Mouse (Mus musculus) brain, embryonic 14.5 days (tissue): ENCODE results near the gene Mllt10. TPM values are rescaled to one million over a fixed set of nuclear protein-coding genes. Genes with fewer than 3 reads are reported as not detected.
A peak's percentile ranks its signal among the peaks of the same experiment; 100 is the strongest.

Source experiments
- DNase-seq: peaks from one replicate; pipeline ENCODE4 v3.0.0-alpha.2; 2011; ENCODE audit warnings: low read depth
- CTCF ChIP-seq: fragments of 200-500 bp; IDR thresholded peaks from 2 replicates; pipeline ENCODE4 v1.5.1; 2012; ENCODE audit warnings: inconsistent platforms, mild to moderate bottlenecking, moderate library complexity, borderline replicate concordance; ENCODE audit not compliant: insufficient read depth, insufficient read length; ENCODE audit errors: extremely low read depth
- POLR2A ChIP-seq: fragments of 200-500 bp; IDR thresholded peaks from 2 replicates; pipeline ENCODE4 v1.6.1; 2012; ENCODE audit warnings: mild to moderate bottlenecking, inconsistent platforms, borderline replicate concordance; ENCODE audit not compliant: poor library complexity, insufficient read depth, insufficient read length, severe bottlenecking; ENCODE audit errors: extremely low read depth
- polyA plus RNA-seq: library from polyadenylated mRNA; depleted of rRNA; stranded (reverse); fragments of >200 nt; gene quantifications from 2 replicates; pipeline ENCODE4 v1.2.3, GENCODE M21; 2012; rRNA removed

Mllt10 gene
- polyA plus RNA-seq, 1 experiment, result 49.4 TPM

DNA sequence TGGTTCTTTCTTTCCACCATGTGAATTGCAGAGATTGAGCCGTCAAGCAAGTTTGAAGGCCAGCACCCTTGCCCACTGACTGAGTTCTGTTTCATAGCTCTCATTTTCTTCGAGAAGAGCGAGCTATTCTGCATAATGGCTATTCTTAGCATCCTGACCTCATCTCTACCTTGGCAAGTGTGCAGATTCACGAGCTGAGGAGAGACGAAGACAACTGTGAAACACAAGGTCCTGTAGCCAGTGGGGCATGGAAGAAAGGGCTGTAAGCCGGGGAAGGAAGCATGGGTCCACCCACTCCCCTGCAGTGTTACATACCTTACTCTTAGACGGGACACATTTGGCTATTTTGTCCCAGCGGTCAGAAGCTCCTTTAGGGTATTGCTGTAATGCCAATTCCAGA, 164.1 kb downstream of the Mllt10 start:
- no peak for DNase-seq
- TF ChIP-seq CTCF, result no peak
- no peak for TF ChIP-seq POLR2A

DNA sequence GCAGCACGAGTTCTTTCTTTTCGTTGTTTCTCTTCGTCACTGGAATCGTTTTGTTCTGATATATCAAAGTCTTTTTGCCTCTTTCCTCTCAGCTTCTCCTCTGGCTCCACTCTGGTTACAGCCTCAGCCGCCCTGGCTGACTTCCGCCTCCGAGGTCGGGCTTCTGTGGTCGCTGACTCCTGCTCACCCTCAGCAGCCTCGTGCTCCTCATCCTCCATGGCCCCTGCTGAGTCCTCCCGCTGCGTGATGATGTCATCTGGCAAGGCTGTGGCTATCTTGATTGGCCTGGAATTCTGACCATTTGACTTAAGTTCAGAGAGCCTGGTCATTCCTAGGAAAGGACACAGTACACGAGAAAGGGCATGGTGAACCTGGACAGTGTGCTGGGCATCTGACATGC, 164.5 kb downstream of the Mllt10 start:
- DNase-seq, result no peak
- TF ChIP-seq CTCF, result no peak
- no peak for TF ChIP-seq POLR2A

- no peak for DNase-seq
- TF ChIP-seq CTCF (no peak), POLR2A (no peak)
These were observed 173.5 kb downstream of the Mllt10 start for GRCm38 (mm10) chr2:18228486-18229062.

GRCm38 (mm10) chr2:18229279-18229678, 174.2 kb downstream of the Mllt10 start:
- TF ChIP-seq CTCF (no peak), POLR2A (no peak)
- DNase-seq, result no peak

DNA sequence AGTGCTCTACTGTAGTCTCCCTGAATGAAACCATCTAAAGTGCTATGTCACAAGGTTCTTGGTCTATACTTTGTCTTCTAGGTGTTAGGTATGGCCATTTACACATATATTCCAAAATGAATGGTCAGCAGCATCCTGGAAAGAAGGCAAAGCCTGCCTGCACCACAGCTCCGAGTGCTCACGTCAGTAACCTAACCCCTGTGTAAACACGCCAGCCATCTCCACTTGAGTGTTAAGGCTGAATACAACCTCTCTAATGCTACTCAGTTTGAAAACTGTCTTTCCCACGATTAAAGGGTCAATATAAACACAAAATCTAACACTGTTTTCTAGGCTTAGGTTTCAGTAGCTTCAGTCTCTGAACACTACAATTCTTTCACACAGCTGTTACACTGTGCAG, 176.1 kb downstream of the Mllt10 start:
- TF ChIP-seq POLR2A (no peak), CTCF (no peak)
- DNase-seq, result no peak

DNA sequence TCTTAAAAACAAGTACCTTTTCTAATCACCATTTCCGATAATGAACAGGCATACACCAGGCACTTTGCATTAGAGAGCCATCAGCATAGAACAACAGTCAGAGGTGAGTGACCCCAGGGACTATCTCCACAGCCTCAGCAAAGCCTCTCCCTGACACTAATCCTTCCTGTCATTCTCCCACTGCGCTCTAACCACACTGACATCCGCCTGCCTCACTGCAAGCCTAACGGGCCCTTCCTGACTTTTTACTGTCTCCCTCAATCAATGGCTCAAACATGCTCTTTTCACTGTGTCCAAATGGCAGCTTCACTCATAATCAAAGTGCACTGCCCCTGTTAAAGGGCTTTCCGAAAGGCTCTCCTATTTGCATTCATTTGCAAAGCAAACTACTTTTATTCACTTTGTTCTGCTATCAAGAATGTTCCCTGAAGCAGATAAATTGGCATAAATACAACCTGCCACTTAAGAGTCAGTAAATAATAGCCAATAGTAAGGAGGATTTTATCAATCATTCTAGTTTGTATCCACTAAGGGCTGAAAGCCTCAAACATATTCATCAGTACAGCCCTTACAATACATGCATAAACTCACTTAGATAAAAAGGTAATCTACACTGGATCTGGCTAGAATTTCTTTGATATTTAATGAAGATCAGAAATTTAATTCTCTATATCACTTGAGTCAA, 178.0 kb downstream of the Mllt10 start:
- DNase-seq, result peak; percentile 78
- TF ChIP-seq CTCF (no peak), POLR2A (no peak)

DNA sequence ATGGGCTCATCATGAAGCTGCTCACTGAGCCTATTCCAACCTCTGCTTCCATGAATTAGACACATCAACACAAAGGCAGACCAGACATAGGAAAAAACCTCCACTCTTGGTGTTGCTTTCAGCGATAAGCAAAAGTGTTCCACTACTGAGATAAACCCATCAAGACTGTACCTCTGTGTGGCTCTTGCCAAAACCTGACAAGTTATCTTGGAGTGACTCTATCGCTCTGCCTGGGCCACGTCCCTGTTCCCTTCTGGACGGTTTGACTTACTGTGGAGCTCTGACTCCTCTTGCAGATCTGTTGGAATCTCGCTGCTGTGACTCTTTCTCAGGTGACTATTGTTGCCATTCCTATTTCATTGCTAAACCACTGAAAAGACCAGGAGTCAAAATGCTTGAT, 180.5 kb downstream of the Mllt10 start:
- TF ChIP-seq CTCF (no peak), POLR2A (no peak)
- DNase-seq, result no peak

DNA sequence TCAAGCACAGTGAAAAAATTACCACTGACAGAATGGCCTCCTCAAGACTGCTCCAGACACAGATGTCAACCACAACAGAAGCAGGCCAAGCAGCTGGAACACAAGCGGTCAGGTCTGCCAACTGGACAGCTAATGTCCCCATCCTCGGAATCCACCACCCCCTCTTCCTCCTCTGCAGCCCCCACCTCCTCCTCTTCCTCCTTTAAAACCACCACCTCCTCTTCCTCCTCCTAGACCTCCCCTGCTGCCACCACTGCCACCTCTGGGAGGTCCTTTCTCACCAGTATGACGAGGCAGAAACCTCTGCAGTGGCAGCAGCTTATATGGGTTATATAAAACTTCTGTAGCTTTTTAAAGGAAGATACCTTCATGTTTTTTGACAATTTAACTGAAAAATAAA, 194.2 kb downstream of the Mllt10 start:
- TF ChIP-seq POLR2A (no peak), CTCF (no peak)
- no peak for DNase-seq

Other genes starting within 250 kb of the Mllt10 start
- 0.16 TPM in 1 of 2 replicates, not detected in the other for gene H2al2a, start 58.3 kb upstream of the Mllt10 start, polyA plus RNA-seq
- 5.5 and 6.1 TPM in 2 replicates for gene A930004D18Rik, start 17.5 kb upstream of the Mllt10 start, polyA plus RNA-seq
- 25.4 and 33.5 TPM in 2 replicates for gene Skida1, start 6.2 kb upstream of the Mllt10 start, polyA plus RNA-seq